Mouse (Mus musculus) liver, adult 2 months (tissue): ENCODE results near the gene Odf4. TPM values are rescaled to one million over a fixed set of nuclear protein-coding genes. Genes with fewer than 3 reads are reported as not detected.
"Not testable (repeated sequence)": the region's sequence is repeated elsewhere in the genome, so short reads cannot be mapped to it uniquely, and the experiment has no call there.

Source experiments
- DNase-seq: peaks from one replicate; pipeline ENCODE4 v3.0.0-alpha.2; 2011; ENCODE audit warnings: low read depth, low spot score; ENCODE audit errors: extremely low read depth
- H3K27ac ChIP-seq: fragments of 200-500 bp; replicated peaks from 2 replicates; pipeline ENCODE4 v1.5.1; 2012; ENCODE audit warnings: low read depth, mild to moderate bottlenecking, control low read depth, inconsistent platforms, low read length; ENCODE audit not compliant: insufficient read depth
- H3K27me3 ChIP-seq: fragments of 200-500 bp; 2 replicates; pipeline ENCODE4 v1.6.1; 2012; ENCODE audit warnings: mild to moderate bottlenecking, moderate library complexity, low read length, inconsistent platforms; ENCODE audit not compliant: control insufficient read depth, insufficient read depth
- H3K36me3 ChIP-seq: fragments of 200-500 bp; 2 replicates; pipeline ENCODE4 v1.6.1; 2012; ENCODE audit warnings: low read length, inconsistent platforms; ENCODE audit not compliant: control insufficient read depth, insufficient read depth
- H3K4me1 ChIP-seq: fragments of 200-500 bp; 2 replicates; pipeline ENCODE4 v1.6.1; 2011; ENCODE audit warnings: low read length; ENCODE audit not compliant: control insufficient read depth, insufficient read depth
- H3K4me3 ChIP-seq: fragments of 200-500 bp; 2 replicates; pipeline ENCODE4 v1.5.1; 2011; ENCODE audit warnings: low read depth, mild to moderate bottlenecking, control low read depth, low read length, moderate library complexity; ENCODE audit not compliant: insufficient read depth
- H3K79me2 ChIP-seq: fragments of 200-500 bp; 2 replicates; pipeline ENCODE4 v1.6.1; 2012; ENCODE audit warnings: inconsistent platforms, mild to moderate bottlenecking, low read length, moderate library complexity; ENCODE audit not compliant: control insufficient read depth, insufficient read depth
- H3K9ac ChIP-seq: fragments of 200-500 bp; 2 replicates; pipeline ENCODE4 v1.6.1; 2012; ENCODE audit warnings: low read depth, mild to moderate bottlenecking, control low read depth, inconsistent platforms, low read length
- CTCF ChIP-seq: fragments of 200-500 bp; IDR thresholded peaks from 2 replicates; pipeline ENCODE4 v1.5.1; 2011; ENCODE audit warnings: low read depth, low read length, control low read depth
- POLR2A ChIP-seq: fragments of 200-500 bp; IDR thresholded peaks from 2 replicates; pipeline ENCODE4 v1.6.1; 2011; ENCODE audit warnings: low read length, control low read depth; ENCODE audit not compliant: insufficient read depth; ENCODE audit errors: extremely low read depth
- WGBS: fragments of 180-500 bp; shearing (Covaris S2); methylation state at CpG from one replicate; pipeline ENCODE4 v1.1.7; 2018; 5-methylcytosine and 5-hydroxymethylcytosine counted together
- polyA plus RNA-seq: library from polyadenylated mRNA; depleted of rRNA; stranded (reverse); fragments of >200 nt; gene quantifications from 2 replicates; pipeline ENCODE4 v1.2.3, GENCODE M21; 2012
- total RNA-seq: library from RNA; depleted of rRNA; stranded (reverse); fragments of >200 nt; gene quantifications from 2 replicates; pipeline ENCODE4 v1.2.3, GENCODE M21; 2014

Gene Odf4
- total and polyA plus RNA-seq, 2 experiments = not detected

GRCm38 (mm10) chr11:68963405-68963804 is 36.5 kb upstream of the Odf4 start:
- Histone ChIP-seq H3K27ac (peak overlapping the region; percentile 7; the same call in 1 of the 2 replicates), H3K9ac (no peak overlapping the region), H3K79me2 (no peaks in the 10 kb centered on the region), H3K36me3 (no peaks in the 10 kb centered on the region), H3K4me3 (no peak overlapping the region), H3K27me3 (no peaks in the 10 kb centered on the region), H3K4me1 (peaks cover 2% of the 10 kb centered on the region; the same call in 1 of the 2 replicates)
- 84% methylated on average over 2 of the region's 2 CpGs for WGBS
- TF ChIP-seq CTCF (no peak), POLR2A (no peak)
- no peak for DNase-seq

GRCm38 (mm10) chr11:68962159-68962558 is 35.3 kb upstream of the Odf4 start:
- H3K9ac ChIP-seq, H3K27ac ChIP-seq, H3K4me3 ChIP-seq, H3K79me2 ChIP-seq, DNase-seq, H3K36me3 ChIP-seq, H3K4me1 ChIP-seq, H3K27me3 ChIP-seq: not testable (repeated sequence)
- 15% methylated on average over 11 of the region's 11 CpGs for WGBS

GRCm38 (mm10) chr11:68961596-68961995 is 34.7 kb upstream of the Odf4 start:
- no peaks in the 10 kb centered on the region for H3K27me3 ChIP-seq
- H3K36me3 ChIP-seq = no peaks in the 10 kb centered on the region
- no peak overlapping the region for H3K9ac ChIP-seq
- no peak overlapping the region for H3K4me3 ChIP-seq
- TF ChIP-seq POLR2A = no peak
- TF ChIP-seq CTCF = no peak
- 68% methylated on average over 3 of the region's 3 CpGs for WGBS
- no peak overlapping the region for H3K27ac ChIP-seq
- DNase-seq = no peak
- no peaks in the 10 kb centered on the region for H3K79me2 ChIP-seq
- H3K4me1 ChIP-seq = no peaks in the 10 kb centered on the region

GRCm38 (mm10) chr11:68957971-68958370 is 31.1 kb upstream of the Odf4 start:
- Histone ChIP-seq H3K4me1 (no peaks in the 10 kb centered on the region), H3K9ac (no peak overlapping the region), H3K4me3 (no peak overlapping the region), H3K27ac (no peak overlapping the region), H3K36me3 (no peaks in the 10 kb centered on the region), H3K79me2 (no peaks in the 10 kb centered on the region), H3K27me3 (no peaks in the 10 kb centered on the region; the same call in 1 of the 2 replicates)
- DNase-seq = no peak
- TF ChIP-seq POLR2A (no peak), CTCF (no peak)
- WGBS = 93% methylated on average over 1 of the region's 1 CpGs

GRCm38 (mm10) chr11:68957308-68957707 is 30.4 kb upstream of the Odf4 start, which contains the start of gene Arhgef15:
Gene Arhgef15 (minus strand): TSS chr11:68957480.
- peak within 1 kb of the TSS; percentile 68 for H3K27ac ChIP-seq
- peak within 1 kb of the TSS; percentile 69 for H3K4me3 ChIP-seq
- no peaks in the 10 kb centered on the region for H3K36me3 ChIP-seq
- H3K27me3 ChIP-seq = no peaks in the 10 kb centered on the region; the same call in 1 of the 2 replicates
- DNase-seq = no peak
- no peaks in the 10 kb centered on the region for H3K4me1 ChIP-seq
- H3K9ac ChIP-seq = peak within 1 kb of the TSS; percentile 48
- no peaks in the 10 kb centered on the region for H3K79me2 ChIP-seq
- 55% methylated on average over 8 of the region's 8 CpGs for WGBS
- TF ChIP-seq CTCF (no peak), POLR2A (no peak)

GRCm38 (mm10) chr11:68956697-68957096 is 29.8 kb upstream of the Odf4 start:
- no peaks in the 10 kb centered on the region; the same call in 1 of the 2 replicates for H3K27me3 ChIP-seq
- peak overlapping the region; percentile 69 for H3K4me3 ChIP-seq
- no peaks in the 10 kb centered on the region for H3K36me3 ChIP-seq
- no peaks in the 10 kb centered on the region for H3K79me2 ChIP-seq
- TF ChIP-seq POLR2A (no peak), CTCF (no peak)
- no peaks in the 10 kb centered on the region for H3K4me1 ChIP-seq
- peak overlapping the region; percentile 68 for H3K27ac ChIP-seq
- H3K9ac ChIP-seq = peak overlapping the region; percentile 45
- WGBS = 44% methylated on average over 13 of the region's 13 CpGs
- DNase-seq = no peak
